Mouse (Mus musculus) thymus, postnatal 0 days (tissue): ENCODE data around the gene Borcs7. TPM values are rescaled to one million over a fixed set of nuclear protein-coding genes. Genes with fewer than 3 reads are reported as not detected.

Experiments used
- DNase-seq: peaks from one replicate; pipeline ENCODE4 v3.0.0-alpha.2; 2015; ENCODE audit warnings: low spot score
- polyA plus RNA-seq: library from polyadenylated mRNA; unstranded; fragments of >200 nt; fragmentation: Nextera tagmentation; extraction: Ambion mirVana; gene quantifications from 2 replicates; pipeline ENCODE4 v1.2.1, GENCODE M21; 2015

Gene Borcs7
- 10.8 and 13.8 TPM in 2 replicates for polyA plus RNA-seq

- peak; percentile 87 for DNase-seq
Measured at GRCm38 (mm10) chr19:46689460-46690372, at the start of gene Borcs7. TSS of gene Borcs7 (plus strand) at chr19:46689906.

- no peak for DNase-seq
Measured at GRCm38 (mm10) chr19:46640780-46641179, 48.9 kb upstream of the Borcs7 start.

GRCm38 (mm10) chr19:46641420-46642085 lies 48.2 kb upstream of the Borcs7 start:
- no peak for DNase-seq

- DNase-seq: no peak
Measured at GRCm38 (mm10) chr19:46642136-46642753, 47.5 kb upstream of the Borcs7 start.

- no peak for DNase-seq
Measured at GRCm38 (mm10) chr19:46643236-46643635, 46.5 kb upstream of the Borcs7 start.

- DNase-seq: no peak
Measured at GRCm38 (mm10) chr19:46644343-46644792, 45.3 kb upstream of the Borcs7 start.

GRCm38 (mm10) chr19:46644793-46645602 lies 44.7 kb upstream of the Borcs7 start:
- DNase-seq: no peak

- DNase-seq: no peak
Measured at GRCm38 (mm10) chr19:46646041-46646481, 43.6 kb upstream of the Borcs7 start.

GRCm38 (mm10) chr19:46647254-46647653 lies 42.5 kb upstream of the Borcs7 start:
- no peak for DNase-seq

GRCm38 (mm10) chr19:46647850-46648249 lies 41.9 kb upstream of the Borcs7 start:
- no peak for DNase-seq

- no peak for DNase-seq
Measured at GRCm38 (mm10) chr19:46648565-46648964, 41.1 kb upstream of the Borcs7 start.

GRCm38 (mm10) chr19:46653188-46653587 lies 36.5 kb upstream of the Borcs7 start:
- DNase-seq: peak; percentile 24

GRCm38 (mm10) chr19:46653616-46654235 lies 36.0 kb upstream of the Borcs7 start:
- DNase-seq: peak; percentile 85

GRCm38 (mm10) chr19:46655626-46656025 lies 34.1 kb upstream of the Borcs7 start:
- no peak for DNase-seq

GRCm38 (mm10) chr19:46656151-46656840 lies 33.4 kb upstream of the Borcs7 start:
- no peak for DNase-seq

GRCm38 (mm10) chr19:46657339-46658020 lies 32.2 kb upstream of the Borcs7 start:
- peak; percentile 42 for DNase-seq

GRCm38 (mm10) chr19:46658348-46658747 lies 31.4 kb upstream of the Borcs7 start:
- DNase-seq: no peak

GRCm38 (mm10) chr19:46658851-46659250 lies 30.9 kb upstream of the Borcs7 start:
- no peak for DNase-seq

GRCm38 (mm10) chr19:46661511-46661910 lies 28.2 kb upstream of the Borcs7 start:
- no peak for DNase-seq
